Mouse (Mus musculus) G1E (cell line): ENCODE measurements around the gene Rnf121.

Experiments used
- CTCF ChIP-seq: IDR thresholded peaks from 2 replicates; pipeline ENCODE4 v1.5.1; 2012; ENCODE audit warnings: low read depth, low read length, inconsistent platforms, mixed read lengths
- GATA1 ChIP-seq: IDR thresholded peaks from 2 replicates; pipeline ENCODE4 v1.6.1; 2012; ENCODE audit warnings: borderline replicate concordance, low read length, inconsistent platforms, mixed read lengths
- GATA2 ChIP-seq: IDR thresholded peaks from 2 replicates; pipeline ENCODE4 v1.6.1; 2012; ENCODE audit warnings: low read depth, low read length, inconsistent platforms, borderline replicate concordance
- POLR2AphosphoS5 ChIP-seq: IDR thresholded peaks from 2 replicates; pipeline ENCODE4 v1.6.1; 2012; ENCODE audit warnings: low read depth, low read length, inconsistent platforms; ENCODE audit not compliant: insufficient replicate concordance
- TAL1 ChIP-seq: conservative IDR thresholded peaks from 2 replicates; pipeline ENCODE4 v1.6.1; 2012; ENCODE audit warnings: low read depth, low read length, inconsistent platforms, mixed read lengths

- TF ChIP-seq CTCF (no peak), GATA1 (no peak), POLR2AphosphoS5 (no peak), TAL1 (no peak), GATA2 (no peak)
Observed at GRCm38 (mm10) chr7:102011855-102012254, 53.4 kb downstream of the Rnf121 start.
